Mouse (Mus musculus) cortical plate, adult 2 months (tissue): ENCODE data around the gene Amh. TPM values are rescaled to one million over a fixed set of nuclear protein-coding genes. Genes with fewer than 3 reads are reported as not detected.
A peak's percentile ranks its signal among the peaks of the same experiment; 100 is the strongest.

Experiments used
- H3K27ac ChIP-seq: fragments of 200-500 bp; 2 replicates; pipeline ENCODE4 v1.5.1; 2012; ENCODE audit warnings: low read length, control low read depth, inconsistent platforms; ENCODE audit not compliant: insufficient read depth
- H3K4me1 ChIP-seq: fragments of 200-500 bp; 2 replicates; pipeline ENCODE4 v1.6.1; 2011; ENCODE audit warnings: low read length; ENCODE audit not compliant: control insufficient read depth, insufficient read depth
- H3K4me3 ChIP-seq: fragments of 200-500 bp; 2 replicates; pipeline ENCODE4 v1.5.1; 2011; ENCODE audit warnings: mild to moderate bottlenecking, low read length, control low read depth; ENCODE audit not compliant: insufficient read depth
- CTCF ChIP-seq: fragments of 200-500 bp; IDR thresholded peaks from 2 replicates; pipeline ENCODE4 v1.5.1; 2011; ENCODE audit warnings: mild to moderate bottlenecking, control low read depth, low read length; ENCODE audit not compliant: insufficient read depth; ENCODE audit errors: extremely low read depth
- POLR2A ChIP-seq: fragments of 200-500 bp; IDR thresholded peaks from 2 replicates; pipeline ENCODE4 v1.6.1; 2011; ENCODE audit warnings: mild to moderate bottlenecking, low read length, control low read depth; ENCODE audit not compliant: insufficient read depth; ENCODE audit errors: extremely low read depth
- polyA plus RNA-seq: library from polyadenylated mRNA; depleted of rRNA; stranded (reverse); fragments of >200 nt; gene quantifications from 2 replicates; pipeline ENCODE4 v1.2.3, GENCODE M21; 2012; rRNA removed

Amh gene
- polyA plus RNA-seq = 1.6 and 2.3 TPM in 2 replicates

GRCm38 (mm10) chr10:80804916-80805315, at the start of gene Amh:
TSS of gene Amh (plus strand) at chr10:80805243.
- no peak within 1 kb of the TSS for H3K4me3 ChIP-seq
- H3K27ac ChIP-seq = no peak within 1 kb of the TSS
- TF ChIP-seq CTCF (no peak), POLR2A (no peak)
- H3K4me1 ChIP-seq = 0 out of 2 replicates have a peak, but pooled peaks cover 2% of the 10 kb centered on the region

- peak overlapping the region; percentile 92 for H3K27ac ChIP-seq
- peaks cover 28% of the 10 kb centered on the region for H3K4me1 ChIP-seq
- no peak for TF ChIP-seq POLR2A
- TF ChIP-seq CTCF = no peak
- H3K4me3 ChIP-seq = peak overlapping the region; percentile 93
These were observed 49.6 kb upstream of the Amh start for GRCm38 (mm10) chr10:80755291-80756015.

- no peak for TF ChIP-seq POLR2A
- no peak for TF ChIP-seq CTCF
- Histone ChIP-seq H3K4me3 (peak overlapping the region; percentile 93), H3K4me1 (peaks cover 29% of the 10 kb centered on the region), H3K27ac (no peak overlapping the region)
These were observed 48.9 kb upstream of the Amh start for GRCm38 (mm10) chr10:80756099-80756498.

- TF ChIP-seq CTCF = no peak
- no peak for TF ChIP-seq POLR2A
- H3K4me3 ChIP-seq = peak overlapping the region; percentile 93
- no peak overlapping the region for H3K27ac ChIP-seq
- peaks cover 30% of the 10 kb centered on the region for H3K4me1 ChIP-seq
These were observed 48.5 kb upstream of the Amh start for GRCm38 (mm10) chr10:80756509-80756908.

GRCm38 (mm10) chr10:80756967-80757366, 48.1 kb upstream of the Amh start:
- no peak for TF ChIP-seq CTCF
- no peak for TF ChIP-seq POLR2A
- Histone ChIP-seq H3K4me3 (peak overlapping the region; percentile 93; the same call in 1 of the 2 replicates), H3K27ac (peak overlapping the region; percentile 36; the same call in 1 of the 2 replicates), H3K4me1 (peaks cover 30% of the 10 kb centered on the region)

GRCm38 (mm10) chr10:80757717-80758116, 47.3 kb upstream of the Amh start:
- TF ChIP-seq POLR2A (no peak), CTCF (peak; percentile 50)
- Histone ChIP-seq H3K4me3 (peak overlapping the region; percentile 93; the same call in 1 of the 2 replicates), H3K27ac (peak overlapping the region; percentile 36), H3K4me1 (peaks cover 30% of the 10 kb centered on the region)

GRCm38 (mm10) chr10:80758651-80759050, 46.4 kb upstream of the Amh start:
- no peak for TF ChIP-seq POLR2A
- no peak for TF ChIP-seq CTCF
- Histone ChIP-seq H3K27ac (no peak overlapping the region), H3K4me3 (no peak overlapping the region), H3K4me1 (peaks cover 30% of the 10 kb centered on the region)

GRCm38 (mm10) chr10:80760596-80761524, 44.2 kb upstream of the Amh start:
- Histone ChIP-seq H3K27ac (no peak overlapping the region), H3K4me1 (peaks cover 31% of the 10 kb centered on the region), H3K4me3 (no peak overlapping the region)
- TF ChIP-seq CTCF (no peak), POLR2A (no peak)

- TF ChIP-seq POLR2A (no peak), CTCF (no peak)
- Histone ChIP-seq H3K4me3 (no peak overlapping the region), H3K27ac (no peak overlapping the region), H3K4me1 (peaks cover 31% of the 10 kb centered on the region)
These were observed 43.2 kb upstream of the Amh start for GRCm38 (mm10) chr10:80761821-80762220.
